Mouse (Mus musculus) spleen, postnatal 4 days (tissue): Measurements from ENCODE around the gene Mcu.

Experiments
- DNase-seq, 2 experiments: peaks; one replicate each; pipeline ENCODE4 v3.0.0; 2022; ENCODE audit warnings: low spot score in 2 of 2

Gene Mcu

GRCm38 (mm10) chr10:59429448-59430135 lies 186.9 kb downstream of the Mcu start:
- no peak for DNase-seq

GRCm38 (mm10) chr10:59426371-59426770 lies 190.1 kb downstream of the Mcu start:
- DNase-seq, result no peak

- DNase-seq, result no peak
Observed at GRCm38 (mm10) chr10:59425369-59425768, 191.1 kb downstream of the Mcu start.

- DNase-seq, result no peak
Observed at GRCm38 (mm10) chr10:59424453-59424852, 192.0 kb downstream of the Mcu start.

- no peak for DNase-seq
Observed at GRCm38 (mm10) chr10:59419516-59419915, 197.0 kb downstream of the Mcu start.

GRCm38 (mm10) chr10:59416623-59417022 lies 199.9 kb downstream of the Mcu start:
- no peak for DNase-seq

GRCm38 (mm10) chr10:59413711-59414110 lies 202.8 kb downstream of the Mcu start:
- no peak for DNase-seq

GRCm38 (mm10) chr10:59410264-59410663 lies 206.2 kb downstream of the Mcu start:
- DNase-seq, result no peak

- no peak for DNase-seq
Observed at GRCm38 (mm10) chr10:59408499-59408898, 208.0 kb downstream of the Mcu start.

- no peak for DNase-seq
Observed at GRCm38 (mm10) chr10:59403793-59404149, 212.7 kb downstream of the Mcu start.

- DNase-seq, result no peak
Observed at GRCm38 (mm10) chr10:59402899-59403792, 213.3 kb downstream of the Mcu start, which contains the start of gene Pla2g12b. Pla2g12b (plus strand) TSS chr10:59403660.
